Mouse (Mus musculus) hindbrain, embryonic 10.5 days (tissue): ENCODE results near the gene Tbcd. TPM values are rescaled to one million over a fixed set of nuclear protein-coding genes. Genes with fewer than 3 reads are reported as not detected.
A peak's percentile ranks its signal among the peaks of the same experiment; 100 is the strongest.

Experiments used
- DNase-seq: peaks from one replicate; pipeline ENCODE4 v3.0.0-alpha.2; 2017; ENCODE audit warnings: low spot score
- H3K27ac ChIP-seq: fragments of 300-500 bp; sonication (generic); 2 replicates; pipeline ENCODE4 v1.5.1; 2016; ENCODE audit warnings: mild to moderate bottlenecking, moderate library complexity
- H3K27me3 ChIP-seq: fragments of 300-500 bp; sonication (generic); 2 replicates; pipeline ENCODE4 v1.6.1; 2016; ENCODE audit warnings: mild to moderate bottlenecking; ENCODE audit not compliant: poor library complexity, insufficient read depth, severe bottlenecking
- H3K36me3 ChIP-seq: fragments of 300-500 bp; sonication (generic); 2 replicates; pipeline ENCODE4 v1.6.1; 2016; ENCODE audit warnings: mild to moderate bottlenecking, moderate library complexity
- H3K4me1 ChIP-seq: fragments of 300-500 bp; sonication (generic); replicated peaks from 2 replicates; pipeline ENCODE4 v1.6.1; 2016; ENCODE audit warnings: mild to moderate bottlenecking
- H3K4me3 ChIP-seq: fragments of 300-500 bp; sonication (generic); 2 replicates; pipeline ENCODE4 v1.5.1; 2016; ENCODE audit warnings: mild to moderate bottlenecking, moderate library complexity
- H3K9me3 ChIP-seq: fragments of 300-500 bp; sonication (generic); 2 replicates; pipeline ENCODE4 v1.6.1; 2016; ENCODE audit warnings: mild to moderate bottlenecking, moderate library complexity
- WGBS: fragments of 180-500 bp; shearing (Covaris S2); methylation state at CpG from one replicate; pipeline ENCODE4 v1.1.7; 2016; 5-methylcytosine and 5-hydroxymethylcytosine counted together
- polyA plus RNA-seq: library from polyadenylated mRNA; unstranded; fragments of >200 nt; fragmentation: Nextera tagmentation; extraction: Ambion mirVana; gene quantifications from 2 replicates; pipeline ENCODE4 v1.2.1, GENCODE M21; 2016

Tbcd gene
- polyA plus RNA-seq, 1 experiment from 2014 or later, result 61.8 TPM

DNA sequence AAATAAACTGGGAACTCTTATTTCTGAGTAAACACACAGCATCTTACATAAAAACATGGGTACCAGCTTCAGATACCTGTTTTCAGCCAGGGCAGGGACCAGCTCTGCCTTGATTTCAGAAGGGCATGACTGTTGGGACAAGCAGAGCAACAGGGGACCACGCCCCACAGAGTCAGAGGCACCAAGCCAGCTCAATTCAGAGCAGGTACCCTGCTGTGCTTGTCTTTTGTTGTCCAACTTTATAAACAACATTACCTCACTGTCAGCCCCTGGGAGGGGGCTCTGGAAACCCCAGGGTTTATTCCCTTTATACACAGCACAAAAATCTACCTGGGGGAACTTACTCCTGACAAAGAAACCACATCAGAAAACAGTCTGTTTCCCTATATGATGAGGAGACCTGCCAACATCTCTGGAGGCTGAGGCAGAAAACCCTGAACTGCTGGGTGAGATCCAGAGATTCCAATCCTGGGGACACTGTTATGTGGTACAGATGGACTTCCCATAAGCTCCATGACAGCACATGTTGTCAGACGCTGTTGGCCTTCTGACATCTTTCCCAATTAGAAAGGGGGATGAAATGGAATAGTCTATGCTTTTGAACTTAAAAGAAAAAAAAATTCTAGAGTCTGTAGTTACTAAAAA, 189.9 kb downstream of the Tbcd start:
- Histone ChIP-seq H3K27me3 (no peaks in the 10 kb centered on the region), H3K4me1 (no peaks in the 10 kb centered on the region), H3K27ac (no peak overlapping the region), H3K4me3 (no peak overlapping the region), H3K9me3 (no peaks in the 10 kb centered on the region), H3K36me3 (peaks cover 37% of the 10 kb centered on the region)
- WGBS, result 65% methylated on average over 2 of the region's 2 CpGs
- DNase-seq, result no peak

DNA sequence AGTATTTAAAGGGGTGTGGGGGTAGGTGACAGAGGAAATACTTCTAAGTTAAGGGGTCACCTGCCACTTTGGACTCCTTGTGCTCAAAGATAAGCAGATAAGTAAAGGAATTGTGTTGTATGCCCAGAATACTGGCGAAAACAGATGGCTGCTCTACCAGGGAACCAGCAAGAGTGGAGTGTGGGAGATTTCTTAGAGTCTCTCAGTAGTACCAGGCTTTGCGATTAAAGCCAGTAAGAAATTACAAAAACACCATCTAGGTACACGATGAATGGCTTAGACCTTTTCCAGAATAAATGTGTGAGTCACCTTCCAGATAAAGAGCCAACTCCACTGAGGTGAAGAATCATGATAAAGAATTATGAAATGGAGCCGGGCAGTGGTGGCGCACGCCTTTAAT, 193.6 kb downstream of the Tbcd start:
- H3K4me3 ChIP-seq, result no peak overlapping the region
- no peak overlapping the region for H3K27ac ChIP-seq
- H3K9me3 ChIP-seq, result no peaks in the 10 kb centered on the region
- no peaks in the 10 kb centered on the region for H3K27me3 ChIP-seq
- 94% methylated on average over 6 of the region's 6 CpGs for WGBS
- H3K36me3 ChIP-seq, result peaks cover 5% of the 10 kb centered on the region; the same call in 1 of the 2 replicates
- no peaks in the 10 kb centered on the region for H3K4me1 ChIP-seq
- DNase-seq, result no peak

DNA sequence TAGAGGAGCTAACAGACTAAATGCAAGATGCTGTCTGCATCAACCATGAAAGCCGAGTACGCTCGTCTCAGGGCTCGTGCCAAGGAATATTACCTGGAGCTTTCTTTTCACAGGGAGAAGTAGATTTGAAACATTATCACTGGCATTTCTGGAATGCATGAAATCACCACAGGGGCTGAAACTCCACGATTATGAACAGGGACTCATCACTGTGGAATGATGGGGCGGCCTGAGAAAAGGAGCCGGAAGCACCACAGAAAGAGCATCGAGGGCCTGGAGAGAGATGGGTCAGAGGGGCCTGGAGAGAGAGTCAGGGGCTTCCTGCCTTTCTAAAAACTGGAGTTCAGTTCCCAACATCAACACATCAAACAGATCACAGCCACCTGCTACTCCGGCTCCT, 195.6 kb downstream of the Tbcd start:
- DNase-seq, result no peak
- WGBS, result 74% methylated on average over 9 of the region's 9 CpGs
- H3K27me3 ChIP-seq, result no peaks in the 10 kb centered on the region
- H3K4me1 ChIP-seq, result no peaks in the 10 kb centered on the region
- no peaks in the 10 kb centered on the region for H3K9me3 ChIP-seq
- H3K4me3 ChIP-seq, result no peak overlapping the region
- H3K27ac ChIP-seq, result no peak overlapping the region
- H3K36me3 ChIP-seq, result peaks cover 3% of the 10 kb centered on the region; the same call in 1 of the 2 replicates

DNA sequence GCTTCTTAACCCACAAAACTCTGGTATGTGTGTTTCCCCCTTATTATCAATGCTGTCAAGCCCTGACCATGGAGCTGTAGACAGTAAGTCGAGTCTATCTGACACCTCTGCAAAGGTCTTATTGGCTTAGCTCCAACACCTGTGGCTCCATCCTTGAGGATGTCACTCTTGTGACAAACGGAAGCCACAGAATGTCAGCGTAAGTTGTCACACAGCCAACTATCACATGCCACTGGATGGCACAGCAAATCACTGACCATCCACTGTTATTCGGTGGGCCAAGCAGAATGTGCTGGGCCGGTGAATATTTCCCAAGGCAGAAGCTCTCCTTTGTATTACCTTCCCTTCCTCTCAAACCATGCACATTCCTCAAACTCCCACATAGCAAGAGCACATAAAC, 196.4 kb downstream of the Tbcd start:
- Histone ChIP-seq H3K9me3 (no peaks in the 10 kb centered on the region), H3K4me1 (no peaks in the 10 kb centered on the region), H3K36me3 (peaks cover 3% of the 10 kb centered on the region; the same call in 1 of the 2 replicates), H3K27me3 (no peaks in the 10 kb centered on the region), H3K4me3 (no peak overlapping the region), H3K27ac (no peak overlapping the region)
- 93% methylated on average over 5 of the region's 5 CpGs for WGBS
- no peak for DNase-seq

DNA sequence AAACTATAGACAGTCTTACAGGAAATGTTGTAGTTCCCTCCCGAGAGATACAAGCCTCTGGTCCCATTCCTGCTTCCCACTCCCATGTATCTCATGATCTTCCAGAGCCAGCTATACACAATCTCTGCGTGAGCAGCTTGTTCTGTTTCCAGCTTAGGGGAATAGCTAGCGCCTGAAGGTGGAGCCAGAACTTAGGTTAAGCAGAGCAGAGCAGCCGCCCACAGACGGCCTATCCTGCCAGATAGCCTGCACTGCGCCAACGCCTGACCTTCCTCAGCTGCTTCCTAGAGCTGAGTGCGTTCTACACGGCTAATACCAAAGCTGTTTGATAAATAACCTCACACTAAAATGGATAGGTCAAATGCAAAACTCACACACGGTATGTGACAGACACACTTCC, 198.2 kb downstream of the Tbcd start:
- no peak overlapping the region for H3K27ac ChIP-seq
- H3K9me3 ChIP-seq, result no peaks in the 10 kb centered on the region
- DNase-seq, result no peak
- 84% methylated on average over 10 of the region's 10 CpGs for WGBS
- H3K36me3 ChIP-seq, result no peaks in the 10 kb centered on the region
- no peak overlapping the region for H3K4me3 ChIP-seq
- H3K4me1 ChIP-seq, result no peaks in the 10 kb centered on the region
- H3K27me3 ChIP-seq, result no peaks in the 10 kb centered on the region

DNA sequence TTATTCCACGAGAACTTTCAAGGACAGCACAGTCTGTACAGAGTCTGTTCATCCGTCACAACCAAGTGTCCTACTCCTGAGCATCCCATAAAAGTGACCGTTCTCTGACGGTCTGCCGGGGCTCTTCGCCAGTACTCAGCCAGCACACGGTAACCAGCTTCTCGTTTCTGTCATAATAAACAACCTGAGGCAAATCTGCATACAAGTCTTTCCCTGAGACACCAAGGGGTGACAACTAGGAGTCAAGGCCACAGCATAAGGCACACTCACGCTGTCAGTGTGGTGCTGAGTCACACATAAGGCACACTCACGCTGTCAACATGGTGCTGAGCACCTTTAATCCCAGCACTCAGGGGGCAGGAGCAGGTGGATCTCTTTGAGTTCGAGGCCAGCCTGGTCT, 198.9 kb downstream of the Tbcd start:
- H3K27ac ChIP-seq, result no peak overlapping the region
- no peaks in the 10 kb centered on the region for H3K4me1 ChIP-seq
- no peaks in the 10 kb centered on the region for H3K27me3 ChIP-seq
- H3K4me3 ChIP-seq, result no peak overlapping the region
- DNase-seq, result no peak
- no peaks in the 10 kb centered on the region for H3K9me3 ChIP-seq
- 95% methylated on average over 11 of the region's 11 CpGs for WGBS
- H3K36me3 ChIP-seq, result no peaks in the 10 kb centered on the region

DNA sequence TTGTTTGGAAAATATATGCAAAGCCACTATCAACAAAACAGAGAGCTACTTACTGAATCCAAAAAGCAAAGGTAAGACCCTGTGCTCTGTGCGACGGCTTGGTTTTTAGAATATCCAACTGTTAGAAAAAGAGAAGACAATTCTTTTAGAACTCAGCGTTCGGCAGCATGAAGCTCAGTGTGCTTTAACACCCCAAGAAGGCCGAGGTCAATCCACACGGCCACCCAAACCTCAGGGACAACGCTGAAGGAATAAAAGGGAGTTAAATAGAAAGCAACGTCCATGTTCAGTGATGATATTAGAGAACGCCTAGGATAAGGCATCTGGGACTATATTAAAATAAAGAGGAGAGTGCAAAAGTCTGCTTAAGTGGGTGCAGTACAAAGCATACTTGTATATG, 199.8 kb downstream of the Tbcd start:
- H3K4me1 ChIP-seq, result no peaks in the 10 kb centered on the region
- no peak overlapping the region for H3K4me3 ChIP-seq
- no peak for DNase-seq
- H3K27me3 ChIP-seq, result no peaks in the 10 kb centered on the region
- 96% methylated on average over 9 of the region's 9 CpGs for WGBS
- no peak overlapping the region for H3K27ac ChIP-seq
- no peaks in the 10 kb centered on the region for H3K9me3 ChIP-seq
- H3K36me3 ChIP-seq, result 0 out of 2 replicates have a peak, but pooled peaks cover 3% of the 10 kb centered on the region

DNA sequence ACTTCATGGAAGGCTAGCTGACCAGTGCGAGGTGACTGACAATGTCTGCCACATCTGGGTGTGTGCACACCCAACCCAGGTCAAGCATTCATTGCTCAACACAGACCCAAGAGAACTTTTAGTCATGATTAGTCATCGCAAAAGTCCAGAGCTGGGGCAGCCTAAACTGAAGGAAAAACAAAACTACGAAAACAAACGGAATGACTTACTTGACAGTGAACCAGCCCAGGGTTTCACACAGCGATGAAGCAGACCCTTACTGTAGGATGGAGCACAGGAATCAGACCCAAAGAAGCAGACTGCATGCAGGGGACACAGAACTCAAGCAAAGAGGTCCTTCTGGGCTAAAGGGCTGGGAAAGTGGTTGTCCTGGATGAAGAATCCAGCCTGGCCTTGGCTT, 200.2 kb downstream of the Tbcd start:
- Histone ChIP-seq H3K27me3 (no peaks in the 10 kb centered on the region), H3K4me1 (no peaks in the 10 kb centered on the region), H3K36me3 (0 out of 2 replicates have a peak, but pooled peaks cover 3% of the 10 kb centered on the region), H3K4me3 (no peak overlapping the region), H3K9me3 (no peaks in the 10 kb centered on the region), H3K27ac (no peak overlapping the region)
- DNase-seq, result no peak
- 93% methylated on average over 5 of the region's 5 CpGs for WGBS

DNA sequence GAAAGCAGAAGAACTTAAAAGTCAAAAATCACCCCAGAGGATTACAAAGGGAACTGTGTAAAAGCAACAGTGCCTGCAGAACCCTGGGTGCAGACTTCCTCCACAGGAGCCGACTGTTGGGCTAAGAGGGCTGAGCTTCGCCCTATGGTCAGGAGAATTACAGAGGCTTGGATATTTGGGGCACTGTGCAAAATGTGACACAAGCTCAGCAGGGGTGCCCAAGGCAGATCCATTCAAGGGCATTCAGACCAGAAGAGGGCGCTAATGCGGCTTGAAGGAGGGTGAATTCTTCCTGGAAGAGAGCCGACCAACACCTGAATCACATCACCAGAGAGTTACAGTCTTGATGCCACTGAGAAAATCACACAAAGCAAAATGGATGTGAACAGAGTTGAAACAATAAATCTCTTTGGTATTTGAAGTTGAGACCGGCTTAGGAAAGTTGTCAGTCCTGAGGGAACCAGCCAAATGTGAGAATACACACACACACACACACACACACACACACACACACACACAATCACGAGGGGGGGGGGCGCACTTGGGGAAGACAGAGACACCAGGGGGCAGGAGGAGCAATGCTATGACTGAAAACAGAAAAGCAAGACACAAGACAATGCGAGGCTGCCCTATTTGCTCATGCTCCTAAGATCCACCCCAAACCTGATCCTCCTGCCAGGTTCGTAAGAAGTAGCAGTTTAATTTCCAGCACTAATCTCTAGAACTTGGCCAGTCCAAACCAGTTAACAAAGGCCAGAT, 201.0 kb downstream of the Tbcd start:
- 0 out of 2 replicates have a peak, but pooled peaks cover 3% of the 10 kb centered on the region for H3K36me3 ChIP-seq
- no peak overlapping the region for H3K4me3 ChIP-seq
- H3K27me3 ChIP-seq, result no peaks in the 10 kb centered on the region
- no peaks in the 10 kb centered on the region for H3K4me1 ChIP-seq
- DNase-seq, result peak; percentile 57
- WGBS, result 62% methylated on average over 10 of the region's 10 CpGs
- no peaks in the 10 kb centered on the region for H3K9me3 ChIP-seq
- no peak overlapping the region for H3K27ac ChIP-seq

DNA sequence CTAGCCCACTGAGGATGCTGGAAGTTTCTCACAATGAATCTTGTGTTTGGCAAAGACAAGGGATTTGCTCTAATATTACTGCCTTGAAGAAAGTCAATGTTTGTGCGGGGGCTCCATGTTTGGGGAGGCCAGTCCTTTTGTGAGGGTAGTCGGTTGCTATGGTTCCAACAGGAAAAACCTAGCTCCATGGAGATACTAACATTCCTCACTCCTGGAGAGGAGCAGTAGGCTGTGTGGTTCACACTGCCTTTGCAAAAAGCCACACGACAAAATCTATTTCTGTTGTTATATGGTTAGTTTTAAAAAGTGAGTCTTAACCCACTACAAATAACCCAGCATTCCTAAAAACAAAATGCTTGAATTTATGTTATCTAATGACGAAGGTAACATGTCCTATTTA, 201.9 kb downstream of the Tbcd start:
- Histone ChIP-seq H3K36me3 (0 out of 2 replicates have a peak, but pooled peaks cover 3% of the 10 kb centered on the region), H3K9me3 (no peaks in the 10 kb centered on the region), H3K4me1 (no peaks in the 10 kb centered on the region), H3K27me3 (no peaks in the 10 kb centered on the region), H3K27ac (no peak overlapping the region), H3K4me3 (no peak overlapping the region)
- DNase-seq, result no peak
- WGBS, result 80% methylated on average over 4 of the region's 4 CpGs

DNA sequence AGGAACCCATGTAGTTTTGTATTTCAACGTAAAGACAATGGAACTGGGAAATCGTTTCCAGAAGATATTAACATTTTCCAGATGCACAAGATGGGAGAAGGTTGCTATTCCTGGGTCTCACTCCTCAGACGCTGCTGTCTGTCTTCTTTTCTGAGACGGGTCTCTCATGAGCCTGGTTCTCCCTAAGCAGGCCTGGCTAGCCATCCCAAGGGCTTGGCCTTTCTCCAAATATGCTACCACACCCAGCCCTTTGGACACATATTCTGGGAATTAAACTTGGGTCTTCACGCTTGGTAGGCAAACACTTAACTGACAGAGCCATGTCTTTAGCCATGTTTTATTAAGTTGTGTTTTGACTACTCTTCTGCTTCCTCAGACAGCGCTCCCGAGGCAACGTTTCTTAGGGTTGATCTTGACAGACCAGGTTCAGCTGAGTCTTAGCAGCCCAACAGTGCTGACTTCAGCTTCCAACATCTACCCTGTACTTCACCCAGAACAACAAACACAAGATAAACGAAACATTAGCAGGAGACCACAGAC, 202.7 kb downstream of the Tbcd start:
- H3K4me3 ChIP-seq, result no peak overlapping the region
- 86% methylated on average over 9 of the region's 9 CpGs for WGBS
- no peaks in the 10 kb centered on the region for H3K4me1 ChIP-seq
- H3K27me3 ChIP-seq, result no peaks in the 10 kb centered on the region
- peaks cover 3% of the 10 kb centered on the region; the same call in 1 of the 2 replicates for H3K36me3 ChIP-seq
- no peaks in the 10 kb centered on the region for H3K9me3 ChIP-seq
- H3K27ac ChIP-seq, result no peak overlapping the region
- DNase-seq, result no peak

DNA sequence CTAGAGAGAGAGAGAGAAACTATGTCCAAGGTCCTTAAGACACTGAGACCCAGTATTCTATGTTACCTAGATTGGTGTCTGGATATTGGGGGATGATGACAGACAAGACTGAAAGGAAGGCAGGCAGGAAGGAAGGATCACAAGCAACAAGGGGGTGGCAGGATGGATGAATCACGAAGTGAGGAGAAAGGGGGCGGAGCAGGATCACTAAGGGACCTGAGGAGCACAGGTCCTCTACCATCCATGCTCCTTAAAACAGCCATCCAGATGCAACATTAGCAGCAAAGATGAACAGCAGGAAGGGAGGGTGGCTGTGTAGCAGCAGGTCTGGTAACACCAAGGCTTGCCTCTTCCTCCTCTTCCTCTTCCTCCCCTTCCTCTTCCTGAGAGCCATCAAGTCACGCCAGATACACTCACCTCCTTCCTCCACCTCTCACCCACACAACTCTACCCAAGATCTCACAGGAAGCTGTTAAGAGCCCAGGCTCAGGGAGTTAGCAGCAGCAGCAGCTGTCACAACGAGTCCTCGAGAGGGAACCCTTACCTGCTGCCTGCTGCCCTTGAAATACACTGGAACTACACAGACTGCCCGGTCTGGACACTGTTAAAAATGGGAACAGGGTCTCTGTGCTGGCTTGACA, 203.5 kb downstream of the Tbcd start:
- Histone ChIP-seq H3K4me3 (no peak overlapping the region), H3K36me3 (peaks cover 10% of the 10 kb centered on the region; the same call in 1 of the 2 replicates), H3K27ac (no peak overlapping the region), H3K9me3 (no peaks in the 10 kb centered on the region), H3K27me3 (no peaks in the 10 kb centered on the region), H3K4me1 (no peaks in the 10 kb centered on the region)
- WGBS, result 82% methylated on average over 6 of the region's 6 CpGs
- no peak for DNase-seq
